Mouse (Mus musculus): ENCODE measurements around the gene Arhgap10.

Arhgap10 gene

GRCm38 (mm10) chr8:77440913-77441312 is 76.8 kb downstream of the Arhgap10 start:
- DNase-seq (ENCODE audit: low spot score): no peak

- DNase-seq (ENCODE audit: low spot score): no peak
Measured at GRCm38 (mm10) chr8:77440324-77440880, 77.4 kb downstream of the Arhgap10 start.

GRCm38 (mm10) chr8:77439670-77440069 is 78.1 kb downstream of the Arhgap10 start:
- DNase-seq (ENCODE audit: low spot score): no peak

GRCm38 (mm10) chr8:77437807-77438493 is 79.8 kb downstream of the Arhgap10 start:
- DNase-seq (ENCODE audit: low spot score): no peak

- DNase-seq (ENCODE audit: low spot score): no peak
Measured at GRCm38 (mm10) chr8:77436013-77436990, 81.5 kb downstream of the Arhgap10 start.

GRCm38 (mm10) chr8:77433221-77433620 is 84.5 kb downstream of the Arhgap10 start:
- no peak for DNase-seq (ENCODE audit: low spot score)

GRCm38 (mm10) chr8:77432726-77433125 is 85.0 kb downstream of the Arhgap10 start:
- DNase-seq (ENCODE audit: low spot score): no peak

- DNase-seq (ENCODE audit: low spot score): no peak
Measured at GRCm38 (mm10) chr8:77428420-77428819, 89.3 kb downstream of the Arhgap10 start.

GRCm38 (mm10) chr8:77428015-77428414 is 89.7 kb downstream of the Arhgap10 start:
- no peak for DNase-seq (ENCODE audit: low spot score)

- no peak for DNase-seq (ENCODE audit: low spot score)
Measured at GRCm38 (mm10) chr8:77427438-77427837, 90.3 kb downstream of the Arhgap10 start.

- no peak for DNase-seq (ENCODE audit: low spot score)
Measured at GRCm38 (mm10) chr8:77423850-77424249, 93.9 kb downstream of the Arhgap10 start.

- DNase-seq (ENCODE audit: low spot score): no peak
Measured at GRCm38 (mm10) chr8:77422632-77423252, 95.0 kb downstream of the Arhgap10 start.

- no peak for DNase-seq (ENCODE audit: low spot score)
Measured at GRCm38 (mm10) chr8:77421596-77421995, 96.2 kb downstream of the Arhgap10 start.

GRCm38 (mm10) chr8:77419731-77420130 is 98.0 kb downstream of the Arhgap10 start:
- DNase-seq (ENCODE audit: low spot score): peak; percentile 84

- no peak for DNase-seq (ENCODE audit: low spot score)
Measured at GRCm38 (mm10) chr8:77416738-77417137, 101.0 kb downstream of the Arhgap10 start.

GRCm38 (mm10) chr8:77416034-77416433 is 101.7 kb downstream of the Arhgap10 start:
- no peak for DNase-seq (ENCODE audit: low spot score)

- no peak for DNase-seq (ENCODE audit: low spot score)
Measured at GRCm38 (mm10) chr8:77411262-77411661, 106.5 kb downstream of the Arhgap10 start.

GRCm38 (mm10) chr8:77410394-77410793 is 107.4 kb downstream of the Arhgap10 start:
- DNase-seq (ENCODE audit: low spot score): no peak

- peak; percentile 52 for DNase-seq (ENCODE audit: low spot score)
Measured at GRCm38 (mm10) chr8:77408527-77409215, 109.1 kb downstream of the Arhgap10 start.

- DNase-seq (ENCODE audit: low spot score): no peak
Measured at GRCm38 (mm10) chr8:77406846-77407245, 110.9 kb downstream of the Arhgap10 start.

GRCm38 (mm10) chr8:77406444-77406843 is 111.3 kb downstream of the Arhgap10 start:
- no peak for DNase-seq (ENCODE audit: low spot score)

- no peak for DNase-seq (ENCODE audit: low spot score)
Measured at GRCm38 (mm10) chr8:77404017-77404416, 113.7 kb downstream of the Arhgap10 start.
